Mouse (Mus musculus): ENCODE data around the gene Slco4c1. TPM values are rescaled to one million over a fixed set of nuclear protein-coding genes. Genes with fewer than 3 reads are reported as not detected.

Gene Slco4c1
- not detected for total RNA-seq (2022)

- DNase-seq, result no peak
These were observed at the start of gene Slco4c1 for GRCm38 (mm10) chr1:96871528-96872360. Gene Slco4c1 (minus strand): TSS chr1:96872171.

GRCm38 (mm10) chr1:96917333-96917732, 45.4 kb upstream of the Slco4c1 start:
- no peak for DNase-seq

GRCm38 (mm10) chr1:96883788-96884187, 11.8 kb upstream of the Slco4c1 start:
- DNase-seq, result no peak

GRCm38 (mm10) chr1:96878572-96878971, 6.6 kb upstream of the Slco4c1 start:
- DNase-seq, result no peak

- DNase-seq, result no peak
These were observed 4.1 kb upstream of the Slco4c1 start for GRCm38 (mm10) chr1:96876076-96876475.

- DNase-seq, result no peak
These were observed 2.7 kb upstream of the Slco4c1 start for GRCm38 (mm10) chr1:96874636-96875035.

GRCm38 (mm10) chr1:96872361-96872693, 356 bp upstream of the Slco4c1 start:
- DNase-seq, result no peak

GRCm38 (mm10) chr1:96870764-96871307, 1.1 kb downstream of the Slco4c1 start:
- no peak for DNase-seq

- DNase-seq, result no peak
These were observed 3.2 kb downstream of the Slco4c1 start for GRCm38 (mm10) chr1:96868722-96869121.

GRCm38 (mm10) chr1:96866002-96866401, 6.0 kb downstream of the Slco4c1 start:
- DNase-seq, result no peak

- DNase-seq, result no peak
These were observed 7.9 kb downstream of the Slco4c1 start for GRCm38 (mm10) chr1:96864120-96864519.

- no peak for DNase-seq
These were observed 11.8 kb downstream of the Slco4c1 start for GRCm38 (mm10) chr1:96859995-96860684.

- DNase-seq, result no peak
These were observed 18.4 kb downstream of the Slco4c1 start for GRCm38 (mm10) chr1:96853541-96853940.

GRCm38 (mm10) chr1:96849101-96849500, 22.9 kb downstream of the Slco4c1 start:
- no peak for DNase-seq

- no peak for DNase-seq
These were observed 23.4 kb downstream of the Slco4c1 start for GRCm38 (mm10) chr1:96848606-96849005.

GRCm38 (mm10) chr1:96846727-96847126, 25.2 kb downstream of the Slco4c1 start:
- DNase-seq, result no peak

GRCm38 (mm10) chr1:96805287-96805727, 66.7 kb downstream of the Slco4c1 start:
- no peak for DNase-seq

- no peak for DNase-seq
These were observed 70.4 kb downstream of the Slco4c1 start for GRCm38 (mm10) chr1:96801595-96801994.

- DNase-seq, result no peak
These were observed 77.3 kb downstream of the Slco4c1 start for GRCm38 (mm10) chr1:96794690-96795089.

- no peak for DNase-seq
These were observed 77.7 kb downstream of the Slco4c1 start for GRCm38 (mm10) chr1:96794290-96794689.

GRCm38 (mm10) chr1:96789268-96789667, 82.7 kb downstream of the Slco4c1 start:
- DNase-seq, result no peak

GRCm38 (mm10) chr1:96774174-96774573, 97.8 kb downstream of the Slco4c1 start:
- DNase-seq, result no peak

- no peak for DNase-seq
These were observed 98.3 kb downstream of the Slco4c1 start for GRCm38 (mm10) chr1:96773712-96774111.

GRCm38 (mm10) chr1:96770283-96770682, 101.7 kb downstream of the Slco4c1 start:
- no peak for DNase-seq
